Mouse (Mus musculus) liver, embryonic 11.5 days (tissue): ENCODE data around the gene Fcamr. TPM values are rescaled to one million over a fixed set of nuclear protein-coding genes. Genes with fewer than 3 reads are reported as not detected.

Experiments used
- ATAC-seq: fragments of 200-750 bp; cut with Nextera tagmentation; replicated peaks from 2 replicates; pipeline ENCODE4 v1.8.0; 2017; ENCODE audit warnings: moderate number of reproducible peaks, mild to moderate bottlenecking, moderate TSS enrichment, moderate library complexity; ENCODE audit not compliant: low FRiP score
- DNase-seq: peaks from one replicate; pipeline ENCODE4 v3.0.0-alpha.2; 2017; ENCODE audit warnings: low spot score
- H3K27ac ChIP-seq: fragments of 300-500 bp; sonication (generic); 2 replicates; pipeline ENCODE4 v1.5.1; 2014; ENCODE audit warnings: mild to moderate bottlenecking, low read depth, low read length, control low read depth
- H3K27me3 ChIP-seq: fragments of 300-500 bp; sonication (generic); replicated peaks from 2 replicates; pipeline ENCODE4 v1.6.1; 2014; ENCODE audit warnings: low read length, mixed read lengths; ENCODE audit not compliant: control insufficient read depth, insufficient read depth
- H3K36me3 ChIP-seq: fragments of 300-500 bp; sonication (generic); 2 replicates; pipeline ENCODE4 v1.6.1; 2014; ENCODE audit warnings: mild to moderate bottlenecking, low read length, moderate library complexity, mixed read lengths; ENCODE audit not compliant: control insufficient read depth, insufficient read depth
- H3K4me1 ChIP-seq: fragments of 300-500 bp; sonication (generic); replicated peaks from 2 replicates; pipeline ENCODE4 v1.6.1; 2014; ENCODE audit warnings: low read length, mixed read lengths; ENCODE audit not compliant: control insufficient read depth, insufficient read depth
- H3K4me2 ChIP-seq: fragments of 300-500 bp; sonication (generic); 2 replicates; pipeline ENCODE4 v1.6.1; 2014; ENCODE audit warnings: mild to moderate bottlenecking, control low read depth, moderate library complexity
- H3K4me3 ChIP-seq: fragments of 300-500 bp; sonication (generic); 2 replicates; pipeline ENCODE4 v1.5.1; 2014; ENCODE audit warnings: low read depth, low read length, control low read depth
- H3K9ac ChIP-seq: fragments of 300-500 bp; sonication (generic); 2 replicates; pipeline ENCODE4 v1.6.1; 2014; ENCODE audit warnings: low read depth, low read length, control low read depth
- H3K9me3 ChIP-seq: fragments of 300-500 bp; sonication (generic); 2 replicates; pipeline ENCODE4 v1.6.1; 2016; ENCODE audit warnings: low read length, inconsistent platforms, mixed read lengths; ENCODE audit not compliant: control insufficient read depth
- WGBS: fragments of 180-500 bp; shearing (Covaris S2); extraction: QIAGEN DNeasy Blood & Tissue Kit; methylation state at CpG from one replicate; pipeline ENCODE4 v1.1.7; 2014; 5-methylcytosine and 5-hydroxymethylcytosine counted together
- polyA plus RNA-seq: library from polyadenylated mRNA; unstranded; fragments of >200 nt; fragmentation: Nextera tagmentation; extraction: Ambion mirVana; gene quantifications from 2 replicates; pipeline ENCODE4 v1.2.1, GENCODE M21; 2014

Fcamr gene
- polyA plus RNA-seq, 1 experiment from 2014 or later = not detected

- WGBS = 84% methylated on average over 9 of the region's 9 CpGs
Observed at GRCm38 (mm10) chr1:130854819-130855218, 54.1 kb downstream of the Fcamr start.

GRCm38 (mm10) chr1:130855723-130856122, 55.0 kb downstream of the Fcamr start:
- ATAC-seq = no peak
- no peak overlapping the region for H3K4me3 ChIP-seq
- H3K27ac ChIP-seq = no peak overlapping the region

More at GRCm38 (mm10) chr1:130854819-130855218, 54.1 kb downstream of the Fcamr start:
- H3K9me3 ChIP-seq = no peaks in the 10 kb centered on the region
- H3K36me3 ChIP-seq = no peaks in the 10 kb centered on the region
- H3K9ac ChIP-seq = no peak overlapping the region
- no peaks in the 10 kb centered on the region for H3K4me1 ChIP-seq
- H3K4me3 ChIP-seq = no peak overlapping the region
- H3K27ac ChIP-seq = no peak overlapping the region
- no peaks in the 10 kb centered on the region for H3K27me3 ChIP-seq
- DNase-seq = no peak
- no peak overlapping the region for H3K4me2 ChIP-seq
- no peak for ATAC-seq

GRCm38 (mm10) chr1:130857456-130857855, 56.8 kb downstream of the Fcamr start:
- ATAC-seq = no peak
- Histone ChIP-seq H3K4me1 (no peaks in the 10 kb centered on the region), H3K4me2 (no peak overlapping the region), H3K27me3 (no peaks in the 10 kb centered on the region), H3K27ac (no peak overlapping the region), H3K9me3 (no peaks in the 10 kb centered on the region), H3K36me3 (no peaks in the 10 kb centered on the region), H3K4me3 (no peak overlapping the region), H3K9ac (no peak overlapping the region)
- 81% methylated on average over 4 of the region's 4 CpGs for WGBS
- no peak for DNase-seq

More at GRCm38 (mm10) chr1:130855723-130856122, 55.0 kb downstream of the Fcamr start:
- Histone ChIP-seq H3K9ac (no peak overlapping the region), H3K27me3 (no peaks in the 10 kb centered on the region), H3K4me1 (no peaks in the 10 kb centered on the region), H3K9me3 (no peaks in the 10 kb centered on the region), H3K36me3 (no peaks in the 10 kb centered on the region), H3K4me2 (no peak overlapping the region)
- no peak for DNase-seq
- WGBS = 68% methylated on average over 2 of the region's 2 CpGs

GRCm38 (mm10) chr1:130864238-130864637, 63.5 kb downstream of the Fcamr start:
- no peak for ATAC-seq
- WGBS = 63% methylated on average over 4 of the region's 4 CpGs
- Histone ChIP-seq H3K9me3 (no peaks in the 10 kb centered on the region), H3K36me3 (no peaks in the 10 kb centered on the region), H3K27me3 (no peaks in the 10 kb centered on the region), H3K4me1 (no peaks in the 10 kb centered on the region), H3K27ac (no peak overlapping the region), H3K4me3 (no peak overlapping the region), H3K4me2 (no peak overlapping the region), H3K9ac (no peak overlapping the region)
- DNase-seq = no peak

Other genes starting within 250 kb of the Fcamr start
- not detected in 2 replicates for gene Zp3r, start 171.3 kb upstream of the Fcamr start, polyA plus RNA-seq
- 0.34 and 0.47 TPM in 2 replicates for gene C4bp, start 139.3 kb upstream of the Fcamr start, polyA plus RNA-seq
- not detected in 2 replicates for gene Gm29427, start 85.1 kb upstream of the Fcamr start, polyA plus RNA-seq
- gene Yod1, start 83.6 kb upstream of the Fcamr start, polyA plus RNA-seq = 26.5 and 26.6 TPM in 2 replicates
- 4.9 and 6.1 TPM in 2 replicates for gene Pfkfb2, start 71.6 kb upstream of the Fcamr start, polyA plus RNA-seq
- gene AA986860, start 68.9 kb upstream of the Fcamr start, polyA plus RNA-seq = 7.1 and 7.9 TPM in 2 replicates
- 0.12 and 0.25 TPM in 2 replicates for gene Pigr, start 25.8 kb downstream of the Fcamr start, polyA plus RNA-seq
- not detected in 2 replicates for gene Fcmr, start 64.8 kb downstream of the Fcamr start, polyA plus RNA-seq
- not detected in 2 replicates for gene Il24, start 86.6 kb downstream of the Fcamr start, polyA plus RNA-seq
- gene Il20, start 110.5 kb downstream of the Fcamr start, polyA plus RNA-seq = not detected in 2 replicates
- not detected in 2 replicates for gene Il19, start 139.2 kb downstream of the Fcamr start, polyA plus RNA-seq
- gene Il10, start 218.9 kb downstream of the Fcamr start, polyA plus RNA-seq = not detected in 2 replicates